Mouse (Mus musculus) testis, adult 2 months (tissue): ENCODE data around the gene BC028528.

Experiments
- CTCF ChIP-seq: fragments of 200-500 bp; IDR thresholded peaks from 2 replicates; pipeline ENCODE4 v1.5.1; 2012; ENCODE audit warnings: low read depth, mild to moderate bottlenecking, inconsistent platforms, low read length, moderate library complexity; ENCODE audit not compliant: control insufficient read depth, insufficient read depth, insufficient replicate concordance
- POLR2A ChIP-seq: fragments of 200-500 bp; IDR thresholded peaks from 2 replicates; pipeline ENCODE4 v1.6.1; 2012; ENCODE audit warnings: low read depth, mild to moderate bottlenecking, inconsistent platforms, low read length, moderate library complexity; ENCODE audit not compliant: control insufficient read depth

DNA sequence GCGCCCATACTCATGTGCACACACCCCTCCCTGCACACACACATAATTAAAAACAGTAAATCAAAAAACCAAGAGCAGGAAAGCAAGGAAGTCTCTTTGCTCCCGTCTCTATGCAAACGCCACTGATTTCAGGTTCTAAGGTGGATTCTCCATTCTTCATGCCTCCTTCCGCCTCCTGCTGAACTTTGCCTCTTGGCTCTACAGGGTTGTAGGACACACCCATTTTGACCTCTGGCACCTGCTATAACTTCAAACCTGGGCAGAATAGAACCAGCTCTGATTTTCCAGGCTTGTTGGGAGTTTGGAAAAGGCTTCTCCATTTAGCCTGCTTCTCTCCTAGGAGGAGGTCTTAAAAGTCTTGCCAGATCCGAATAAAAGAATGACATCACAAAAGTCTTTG, 7.4 kb downstream of the BC028528 start:
- no peak for TF ChIP-seq CTCF
- no peak for TF ChIP-seq POLR2A
